Mouse (Mus musculus) lung, adult 2 months (tissue): ENCODE results near the gene Dtd2. TPM values are rescaled to one million over a fixed set of nuclear protein-coding genes. Genes with fewer than 3 reads are reported as not detected.
A peak's percentile ranks its signal among the peaks of the same experiment; 100 is the strongest.

ENCODE experiments used
- DNase-seq: peaks from one replicate; pipeline ENCODE4 v3.0.0; 2022
- H3K4me1 ChIP-seq: fragments of 200-500 bp; 2 replicates; pipeline ENCODE4 v1.6.1; 2011; ENCODE audit warnings: low read length; ENCODE audit not compliant: control insufficient read depth, insufficient read depth
- H3K4me3 ChIP-seq: fragments of 200-500 bp; replicated peaks from 2 replicates; pipeline ENCODE3; 2011; ENCODE audit warnings: low read depth, mild to moderate bottlenecking, control low read depth, low read length; ENCODE audit errors: extremely low read depth
- CTCF ChIP-seq: fragments of 200-500 bp; IDR thresholded peaks from 2 replicates; pipeline ENCODE4 v1.5.1; 2011; ENCODE audit warnings: mild to moderate bottlenecking, low read length, control low read depth; ENCODE audit not compliant: insufficient read depth
- POLR2A ChIP-seq: fragments of 200-500 bp; IDR thresholded peaks from 2 replicates; pipeline ENCODE4 v1.6.1; 2011; ENCODE audit warnings: low read depth, mild to moderate bottlenecking, control low read depth, low read length, borderline replicate concordance; ENCODE audit errors: extremely low read depth
- WGBS: fragments of 180-500 bp; shearing (Covaris S2); methylation state at CpG from one replicate; pipeline ENCODE4 v1.1.7; 2018; 5-methylcytosine and 5-hydroxymethylcytosine counted together
- polyA plus RNA-seq: library from polyadenylated mRNA; depleted of rRNA; stranded (reverse); fragments of >200 nt; gene quantifications from 2 replicates; pipeline ENCODE4 v1.2.3, GENCODE M21; 2012; rRNA removed

Dtd2 gene
- polyA plus RNA-seq, result 4.6 and 6.8 TPM in 2 replicates

DNA sequence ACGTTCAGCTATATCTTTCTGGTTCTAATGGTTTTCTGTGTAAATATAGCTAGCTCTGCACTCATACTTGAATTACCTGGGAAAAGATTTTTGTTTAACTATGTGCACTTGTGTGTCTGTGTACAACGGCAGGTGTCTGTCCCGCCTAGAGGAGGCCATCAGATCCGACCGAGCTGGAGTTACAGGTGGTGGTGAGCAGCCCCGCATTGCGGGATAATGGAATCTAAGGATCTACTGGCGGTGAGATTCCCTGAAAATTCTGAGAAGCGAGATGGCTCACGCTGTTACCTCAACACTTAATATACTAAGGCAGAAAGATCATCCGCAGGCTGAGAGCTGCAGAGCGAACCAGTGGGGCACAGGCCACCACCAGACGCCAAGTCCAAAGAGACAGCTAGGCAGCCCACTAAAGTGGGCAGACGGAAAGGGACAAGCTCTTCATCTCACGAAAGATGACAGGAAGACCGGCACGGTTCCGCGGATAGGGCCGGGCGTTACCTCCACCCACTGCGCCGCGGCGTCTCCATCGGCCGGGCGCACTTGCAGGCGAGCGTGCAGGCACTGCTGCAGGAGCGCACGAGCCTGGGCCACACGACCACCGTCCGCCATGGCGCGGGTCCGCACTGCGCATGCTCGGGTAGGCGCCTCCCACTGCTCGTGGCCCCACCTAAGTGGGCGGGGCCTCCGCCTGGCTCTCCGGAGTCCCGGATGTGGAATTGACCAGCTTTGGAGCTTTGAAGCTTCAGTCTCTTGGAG lies at the start of gene Dtd2:
Gene Dtd2 (minus strand): TSS at position 625 of the 756 bp plus-strand sequence.
- TF ChIP-seq POLR2A (peak; percentile 99), CTCF (no peak)
- 1% methylated on average over 46 of the region's 46 CpGs for WGBS
- no peaks in the 10 kb centered on the region; the same call in 1 of the 2 replicates for H3K4me1 ChIP-seq

DNA sequence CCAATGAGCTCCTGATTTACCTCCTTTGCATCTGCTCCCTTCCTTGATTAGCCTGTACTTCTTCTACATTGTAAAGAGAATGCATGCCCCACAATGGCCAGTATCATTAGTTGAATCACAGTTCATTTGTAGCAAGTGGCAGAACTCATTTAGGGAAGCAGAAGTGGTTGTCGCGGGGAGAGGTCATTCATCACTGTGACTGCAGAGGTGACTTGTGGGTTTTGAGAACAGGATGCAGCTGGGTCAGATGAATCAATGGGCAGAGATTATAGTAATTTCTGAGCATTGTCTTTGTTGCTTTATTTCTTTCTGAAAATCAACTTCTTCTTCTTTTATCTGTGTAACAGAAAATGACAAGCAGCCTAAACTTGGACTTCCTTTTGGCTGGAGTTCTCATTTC lies 43.0 kb upstream of the Dtd2 start:
- TF ChIP-seq CTCF (no peak), POLR2A (no peak)
- 27% methylated on average over 2 of the region's 2 CpGs for WGBS
- no peak for DNase-seq
- Histone ChIP-seq H3K4me3 (no peak overlapping the region), H3K4me1 (no peaks in the 10 kb centered on the region)

More for the DNA sequence above, at the start of gene Dtd2:
- peak within 1 kb of the TSS; percentile 80 for H3K4me3 ChIP-seq
- peak; percentile 91 for DNase-seq

DNA sequence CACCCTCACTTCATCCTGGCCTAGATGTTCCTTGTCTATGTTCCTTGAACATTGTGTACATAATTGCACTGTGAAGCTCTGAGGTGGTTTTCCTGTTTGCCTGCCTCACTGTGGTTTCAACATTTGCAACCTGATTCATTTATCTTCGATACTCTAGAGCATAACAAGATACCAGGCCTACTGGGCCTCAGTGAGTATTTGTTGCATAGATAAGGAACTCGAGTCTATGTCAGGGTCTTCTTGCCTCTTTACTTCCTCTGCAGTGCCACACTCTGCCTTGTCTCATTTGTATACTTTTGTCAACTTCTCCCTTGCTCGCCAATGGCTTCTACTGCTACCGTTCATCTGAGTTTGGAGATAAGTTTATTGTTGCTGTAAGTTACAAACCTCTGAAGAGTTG lies 40.1 kb upstream of the Dtd2 start:
- H3K4me1 ChIP-seq, result no peaks in the 10 kb centered on the region
- DNase-seq, result no peak
- WGBS, result 60% methylated on average over 4 of the region's 4 CpGs
- H3K4me3 ChIP-seq, result no peak overlapping the region
- TF ChIP-seq POLR2A, result no peak
- TF ChIP-seq CTCF, result no peak

DNA sequence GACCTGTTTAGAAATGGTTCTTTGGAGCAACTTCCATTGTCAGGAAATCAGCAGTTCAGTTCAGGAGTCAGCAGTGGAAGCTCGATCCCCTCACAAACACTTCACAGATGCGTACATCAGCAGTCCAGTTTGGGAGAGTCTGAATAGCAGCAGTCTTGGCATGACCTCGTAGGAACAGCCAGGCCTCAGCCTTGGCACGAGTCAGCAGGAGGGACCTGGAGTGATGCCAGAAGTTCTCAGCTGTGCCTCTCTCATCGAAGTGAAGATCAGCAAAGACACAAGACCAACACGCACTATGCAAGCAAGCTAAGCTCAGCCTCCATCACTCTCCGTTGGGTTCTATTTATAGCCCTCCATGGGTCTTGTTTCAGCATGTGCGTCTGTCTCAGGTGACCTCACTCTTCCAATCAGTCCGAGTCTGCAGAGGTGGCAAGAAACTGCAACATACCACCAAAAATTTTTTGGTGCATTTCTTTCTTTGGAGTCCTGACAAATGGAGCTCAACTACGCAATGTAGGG lies 36.6 kb upstream of the Dtd2 start:
- no peak for DNase-seq
- no peak overlapping the region for H3K4me3 ChIP-seq
- no peak for TF ChIP-seq POLR2A
- WGBS, result 39% methylated on average over 10 of the region's 10 CpGs
- H3K4me1 ChIP-seq, result no peaks in the 10 kb centered on the region

DNA sequence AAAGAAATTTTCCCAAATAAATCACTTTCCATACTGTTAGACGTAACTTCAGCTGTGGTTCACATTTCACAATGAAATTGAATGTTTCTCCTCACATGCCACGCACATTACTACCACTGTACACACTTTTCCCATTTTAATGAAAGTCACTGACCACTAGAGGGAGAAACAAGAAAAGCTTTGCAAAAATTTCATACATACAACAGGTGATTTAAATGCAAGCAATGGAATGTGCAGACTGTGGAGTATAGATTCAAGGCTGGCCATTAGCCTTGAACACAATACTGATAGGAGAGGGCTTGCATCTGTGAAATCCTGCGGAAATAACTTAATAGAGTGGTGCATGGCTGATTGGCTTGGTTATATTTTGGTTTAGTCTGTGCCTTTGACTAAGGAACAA lies 32.1 kb upstream of the Dtd2 start:
- WGBS, result 38% methylated on average over 3 of the region's 3 CpGs
- Histone ChIP-seq H3K4me1 (no peaks in the 10 kb centered on the region), H3K4me3 (no peak overlapping the region)
- no peak for DNase-seq
- TF ChIP-seq CTCF (peak; percentile 20; the same call in 1 of the 2 replicates), POLR2A (no peak)

DNA sequence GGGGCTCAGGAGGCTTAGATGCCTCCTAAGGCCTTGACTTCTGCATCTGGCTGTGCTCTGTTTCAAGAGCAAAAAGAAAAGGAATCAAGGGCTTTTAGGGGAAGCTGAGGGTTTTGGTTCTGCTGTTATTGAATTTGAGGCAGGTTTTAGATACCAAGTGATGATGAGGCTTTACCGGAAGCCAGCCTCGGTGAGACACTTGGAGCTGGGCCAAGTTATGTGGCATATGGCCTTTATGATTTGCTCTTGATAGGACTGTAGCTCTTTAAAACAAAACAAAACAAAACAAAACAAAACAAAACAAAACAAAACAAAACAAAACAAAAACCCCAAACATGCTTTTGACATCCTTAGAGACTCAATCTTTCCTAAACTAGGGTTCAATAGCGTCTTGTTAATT lies 28.7 kb upstream of the Dtd2 start:
- Histone ChIP-seq H3K4me1 (no peaks in the 10 kb centered on the region), H3K4me3 (no peak overlapping the region)
- 60% methylated on average over 3 of the region's 3 CpGs for WGBS
- DNase-seq, result no peak
- TF ChIP-seq POLR2A (no peak), CTCF (no peak)

DNA sequence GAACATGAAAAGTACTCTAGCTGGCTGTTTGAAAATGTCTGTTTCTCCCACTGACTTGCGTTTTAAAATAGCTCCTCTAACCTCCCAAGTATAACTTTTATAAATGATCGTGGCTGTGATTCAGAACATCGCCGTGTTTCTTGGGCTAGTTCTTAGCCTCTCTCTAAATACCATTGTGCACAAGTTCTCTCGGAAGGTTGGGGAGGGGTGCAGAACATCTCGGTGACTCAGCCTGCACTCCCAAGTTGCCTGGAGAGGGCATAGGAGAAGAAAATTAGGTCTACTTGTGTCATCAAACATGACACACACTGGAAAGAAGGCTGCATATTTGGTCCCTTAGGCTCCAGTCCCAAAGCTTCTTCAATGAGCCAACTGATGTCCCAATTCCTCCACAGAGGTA lies 26.0 kb upstream of the Dtd2 start:
- DNase-seq, result no peak
- WGBS, result 84% methylated on average over 6 of the region's 6 CpGs
- H3K4me3 ChIP-seq, result no peak overlapping the region
- H3K4me1 ChIP-seq, result no peaks in the 10 kb centered on the region
- TF ChIP-seq CTCF, result no peak
- no peak for TF ChIP-seq POLR2A

DNA sequence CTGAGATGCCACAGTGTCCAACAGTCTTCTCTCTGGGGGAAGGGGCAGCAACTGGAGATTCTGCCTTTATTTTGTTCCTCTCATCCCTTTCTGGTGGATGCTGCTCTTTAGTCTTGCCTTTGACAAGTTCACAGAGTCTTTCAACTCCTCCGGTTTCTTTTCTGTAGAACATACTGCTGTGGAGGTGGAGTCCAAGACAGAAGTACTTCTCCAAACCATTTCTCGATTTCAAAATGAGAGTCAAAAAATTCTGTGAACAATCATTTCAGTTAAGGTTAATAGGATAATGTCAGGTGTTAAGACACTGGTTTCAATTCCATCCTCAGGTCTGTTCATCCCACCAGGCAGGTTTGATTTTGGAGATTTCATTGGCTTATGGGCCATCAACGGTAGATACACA lies 21.7 kb upstream of the Dtd2 start, which contains the start of gene Gpr33:
Gene Gpr33 (minus strand): TSS at position 101 of the 400 bp plus-strand sequence.
- no peaks in the 10 kb centered on the region for H3K4me1 ChIP-seq
- H3K4me3 ChIP-seq, result no peak within 1 kb of the TSS
- DNase-seq, result no peak
- no peak for TF ChIP-seq CTCF
- TF ChIP-seq POLR2A, result no peak
- WGBS, result 88% methylated on average over 3 of the region's 3 CpGs

DNA sequence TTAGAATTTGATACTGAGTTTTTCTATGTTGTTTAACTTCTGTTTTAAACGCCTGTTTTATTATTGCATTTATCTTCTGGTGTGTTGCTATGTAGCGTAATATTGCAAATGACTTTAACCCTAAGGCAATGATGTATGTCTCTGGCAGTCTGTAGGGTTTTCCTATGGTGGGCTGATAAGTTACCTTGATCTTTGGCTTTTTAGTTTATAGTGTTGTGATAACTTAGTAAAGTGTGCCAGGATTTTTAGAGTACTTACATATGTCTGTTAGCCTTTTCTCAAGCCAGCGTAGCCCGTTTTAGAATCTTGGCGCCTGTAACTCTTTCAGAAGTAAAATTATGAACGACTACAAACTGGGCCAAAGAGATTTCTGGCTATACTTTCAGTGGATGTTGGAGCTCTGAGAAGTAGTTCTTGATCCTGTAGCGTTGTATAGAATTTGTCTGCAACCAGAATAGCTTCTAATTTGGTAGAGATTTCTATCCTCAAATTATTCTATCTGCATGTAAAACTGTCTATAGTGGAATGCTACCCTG lies 8.3 kb upstream of the Dtd2 start:
- TF ChIP-seq CTCF (no peak), POLR2A (no peak)
- DNase-seq, result no peak
- WGBS, result 69% methylated on average over 7 of the region's 7 CpGs
- Histone ChIP-seq H3K4me1 (no peaks in the 10 kb centered on the region), H3K4me3 (no peak overlapping the region)

DNA sequence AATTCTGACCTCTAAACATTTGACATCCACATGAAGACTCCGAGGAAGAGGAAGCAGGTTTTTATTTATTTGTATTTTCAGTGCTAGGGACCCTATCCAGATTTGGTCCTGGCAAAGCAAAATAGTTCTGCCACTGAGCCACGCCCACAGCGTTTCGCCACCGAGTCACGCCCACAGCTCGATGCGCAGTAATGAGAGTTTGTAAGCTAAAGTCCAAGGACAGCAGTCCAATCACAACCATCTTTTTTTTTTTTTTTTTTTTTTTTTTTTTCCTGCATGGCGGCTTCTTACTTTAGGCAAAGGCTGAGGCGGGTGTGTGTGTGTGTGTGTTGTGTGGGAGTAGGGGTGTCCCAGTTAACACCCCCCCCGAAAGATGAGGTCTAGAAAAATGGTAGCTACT lies 7.7 kb upstream of the Dtd2 start:
- TF ChIP-seq CTCF (no peak), POLR2A (no peak)
- H3K4me3 ChIP-seq, result no peak overlapping the region
- DNase-seq, result no peak
- WGBS, result 55% methylated on average over 11 of the region's 11 CpGs
- no peaks in the 10 kb centered on the region for H3K4me1 ChIP-seq
